In genomic region chr9:26681516-26681915, GRCm38 (mm10) we compare ENCODE assay signal across 24 mouse cellular contexts. TPM values are rescaled to one million over a fixed set of nuclear protein-coding genes. Genes with fewer than 3 reads are reported as not detected.
DNase-seq lines count a peak whose midpoint lies in the region; ATAC-seq and TF ChIP-seq lines count a peak whose summit lies in the region.
"Had no signal": no experiment of that assay in that cellular context is flagged by ENCODE, and none has a peak within 500 bp of the region (broad histone marks: within the 10 kb centered on the region; RNA-seq: fewer than 3 reads in every experiment).

No protein-coding gene starts in this region.

- H3K36me3 ChIP-seq in kidney, postnatal 0 days (ENCODE audit: insufficient read depth, low read length) = no peaks in the 10 kb centered on the region
- no peaks in the 10 kb centered on the region for H3K36me3 ChIP-seq in stomach, postnatal 0 days (ENCODE audit: control insufficient read depth, insufficient read depth, low read length)
- H3K36me3 ChIP-seq: forebrain, embryonic 15.5 days; G1E; heart, embryonic 12.5 days; limb, embryonic 10.5 days had no signal

- TF ChIP-seq CTCF in kidney, postnatal 0 days (IDR thresholded peaks at IDR 0.05; ENCODE audit: low read depth) = no peak
- TF ChIP-seq CTCF in stomach, postnatal 0 days (IDR thresholded peaks at IDR 0.05; ENCODE audit: low read depth) = no peak

- TF ChIP-seq EP300 in stomach, postnatal 0 days (optimal IDR thresholded peaks at IDR 0.05) = no peak

- no peak overlapping the region for H3K4me2 ChIP-seq in kidney, postnatal 0 days (ENCODE audit: low read length)
- no peak overlapping the region for H3K4me2 ChIP-seq in stomach, postnatal 0 days (replicated peaks; ENCODE audit: low read depth)
- H3K4me2 ChIP-seq: forebrain, embryonic 15.5 days; heart, embryonic 12.5 days; liver, embryonic 11.5 days; lung, embryonic 14.5 days; midbrain, embryonic 11.5 days had no signal

- 57% methylated on average over 1 of the region's 1 CpGs for WGBS in kidney, postnatal 0 days
- WGBS in stomach, postnatal 0 days = 75% methylated on average over 1 of the region's 1 CpGs

- intact Hi-C loops in heart, postnatal 25 days (cut with DNase I) = no loop called here
- intact Hi-C loops in heart, postnatal 10 days (cut with DNase I) = no loop called here

- H3K9ac ChIP-seq in kidney, postnatal 0 days (ENCODE audit: low read depth, low read length) = no peak overlapping the region
- no peak overlapping the region for H3K9ac ChIP-seq in stomach, postnatal 0 days (ENCODE audit: low read length)
- H3K9ac ChIP-seq: forebrain, embryonic 15.5 days; heart, embryonic 12.5 days; lung, embryonic 14.5 days had no signal

- no peak overlapping the region for H3K4me3 ChIP-seq in kidney, postnatal 0 days (replicated peaks; ENCODE audit: low read depth, low read length)
- H3K4me3 ChIP-seq in stomach, postnatal 0 days (ENCODE audit: low read depth, low read length) = no peak overlapping the region
- H3K4me3 ChIP-seq: erythroblast, embryonic 14.5 days; forebrain, embryonic 15.5 days; heart, embryonic 12.5 days; limb, embryonic 10.5 days; myocyte had no signal

- DNase-seq in heart, adult 11 months = peak; percentile 55
- DNase-seq in heart, postnatal 25 days (ENCODE audit: low spot score) = no peak
- peak; percentile 33 to 40 for DNase-seq in right cerebral cortex, postnatal 10 days (ENCODE audit: low spot score in 2 of 2)
- DNase-seq in right cerebral cortex, postnatal 4 days = no peak
- peak; percentile 12 for DNase-seq in kidney, postnatal 0 days (ENCODE audit: low spot score)
- peak; percentile 21 for DNase-seq in retina, postnatal 7 days (ENCODE audit: low read depth, low spot score)
- DNase-seq in stomach, postnatal 0 days (ENCODE audit: low spot score) = no peak
- no peak for DNase-seq in heart, postnatal 10 days
- DNase-seq: heart, postnatal 4 days; lung, embryonic 14.5 days; lung, postnatal 4 days; right cerebral cortex, postnatal 25 days; thymus, postnatal 4 days had no signal

- peak; percentile 43; the same call in 1 of the 2 replicates for ATAC-seq in kidney, postnatal 0 days (replicated peaks; ENCODE audit: low FRiP score, low read depth)
- ATAC-seq in stomach, postnatal 0 days (ENCODE audit: low FRiP score, low TSS enrichment) = no peak
- ATAC-seq: CD4-positive, CD25-positive, alpha-beta regulatory T cell, adult 4 months; forebrain, embryonic 15.5 days had no signal

- no peaks in the 10 kb centered on the region for H3K27me3 ChIP-seq in kidney, postnatal 0 days (ENCODE audit: insufficient read depth, low read length)
- H3K27me3 ChIP-seq in stomach, postnatal 0 days (ENCODE audit: control insufficient read depth, insufficient read depth, low read length) = no peaks in the 10 kb centered on the region
- H3K27me3 ChIP-seq: forebrain, embryonic 15.5 days; heart, embryonic 12.5 days had no signal

- no peaks in the 10 kb centered on the region for H3K4me1 ChIP-seq in kidney, postnatal 0 days (replicated peaks; ENCODE audit: insufficient read depth, low read length)
- no peaks in the 10 kb centered on the region for H3K4me1 ChIP-seq in stomach, postnatal 0 days (replicated peaks; ENCODE audit: control insufficient read depth, insufficient read depth)
- H3K4me1 ChIP-seq: heart, embryonic 12.5 days; limb, embryonic 10.5 days had no signal

- H3K9me3 ChIP-seq in kidney, postnatal 0 days (replicated peaks; ENCODE audit: low read length) = no peaks in the 10 kb centered on the region
- no peaks in the 10 kb centered on the region for H3K9me3 ChIP-seq in stomach, postnatal 0 days (ENCODE audit: control insufficient read depth, low read length)
- H3K9me3 ChIP-seq: forebrain, embryonic 15.5 days; G1E; limb, embryonic 10.5 days had no signal

- H3K27ac ChIP-seq in kidney, postnatal 0 days = no peak overlapping the region
- H3K27ac ChIP-seq in stomach, postnatal 0 days (replicated peaks) = no peak overlapping the region
- H3K27ac ChIP-seq: forebrain, embryonic 15.5 days; limb, embryonic 10.5 days had no signal

RNA-seq across cellular contexts. Expression of gene B3gat1, which starts 52.0 kb away (rescaled TPM):
- total RNA-seq in heart, postnatal 25 days (2021) = not detected
- 0.08 TPM in 1 of 2 replicates, not detected in the other for polyA plus RNA-seq in kidney, postnatal 0 days (2015; fragmentation: Nextera tagmentation; extraction: Ambion mirVana)
- 0.02 and 0.05 TPM in 2 replicates for polyA plus RNA-seq in stomach, postnatal 0 days (2015; fragmentation: Nextera tagmentation; extraction: Ambion mirVana)
- total RNA-seq in heart, postnatal 10 days (2021) = not detected
- total RNA-seq: heart, postnatal 4 days; neutrophil, adult 5-6 weeks had no signal
- polyA plus RNA-seq: CD4-positive, CD25-positive, alpha-beta regulatory T cell, adult 4 months; erythroblast, embryonic 14.5 days; G1E; gonadal fat pad, adult 2 months; liver, embryonic 11.5 days; myocyte had no signal

Comparison
In these comparisons a context has a peak if more than half of its experiments do, and no peak if none do; other contexts are left out.
1. DNase-seq: peak in heart, adult 11 months (single experiment), right cerebral cortex, postnatal 10 days (2 of 2), kidney, postnatal 0 days (single experiment) and retina, postnatal 7 days (single experiment); none in heart, postnatal 25 days (single experiment), right cerebral cortex, postnatal 4 days (single experiment), stomach, postnatal 0 days (single experiment) and heart, postnatal 10 days (0 of 2).